Mouse (Mus musculus) liver, adult 2 months (tissue): ENCODE results near the gene Txnip. TPM values are rescaled to one million over a fixed set of nuclear protein-coding genes. Genes with fewer than 3 reads are reported as not detected.
A peak's percentile ranks its signal among the peaks of the same experiment; 100 is the strongest.

Experiments
- DNase-seq: peaks from one replicate; pipeline ENCODE4 v3.0.0-alpha.2; 2011; ENCODE audit warnings: low read depth, low spot score; ENCODE audit errors: extremely low read depth
- H3K27ac ChIP-seq: fragments of 200-500 bp; replicated peaks from 2 replicates; pipeline ENCODE4 v1.5.1; 2012; ENCODE audit warnings: low read depth, mild to moderate bottlenecking, control low read depth, inconsistent platforms, low read length; ENCODE audit not compliant: insufficient read depth
- H3K27me3 ChIP-seq: fragments of 200-500 bp; 2 replicates; pipeline ENCODE4 v1.6.1; 2012; ENCODE audit warnings: mild to moderate bottlenecking, moderate library complexity, low read length, inconsistent platforms; ENCODE audit not compliant: control insufficient read depth, insufficient read depth
- H3K36me3 ChIP-seq: fragments of 200-500 bp; 2 replicates; pipeline ENCODE4 v1.6.1; 2012; ENCODE audit warnings: low read length, inconsistent platforms; ENCODE audit not compliant: control insufficient read depth, insufficient read depth
- H3K4me1 ChIP-seq: fragments of 200-500 bp; 2 replicates; pipeline ENCODE4 v1.6.1; 2011; ENCODE audit warnings: low read length; ENCODE audit not compliant: control insufficient read depth, insufficient read depth
- H3K4me3 ChIP-seq: fragments of 200-500 bp; 2 replicates; pipeline ENCODE4 v1.5.1; 2011; ENCODE audit warnings: low read depth, mild to moderate bottlenecking, control low read depth, low read length, moderate library complexity; ENCODE audit not compliant: insufficient read depth
- H3K79me2 ChIP-seq: fragments of 200-500 bp; 2 replicates; pipeline ENCODE4 v1.6.1; 2012; ENCODE audit warnings: inconsistent platforms, mild to moderate bottlenecking, low read length, moderate library complexity; ENCODE audit not compliant: control insufficient read depth, insufficient read depth
- H3K9ac ChIP-seq: fragments of 200-500 bp; 2 replicates; pipeline ENCODE4 v1.6.1; 2012; ENCODE audit warnings: low read depth, mild to moderate bottlenecking, control low read depth, inconsistent platforms, low read length
- CTCF ChIP-seq: fragments of 200-500 bp; IDR thresholded peaks from 2 replicates; pipeline ENCODE4 v1.5.1; 2011; ENCODE audit warnings: low read depth, low read length, control low read depth
- POLR2A ChIP-seq: fragments of 200-500 bp; IDR thresholded peaks from 2 replicates; pipeline ENCODE4 v1.6.1; 2011; ENCODE audit warnings: low read length, control low read depth; ENCODE audit not compliant: insufficient read depth; ENCODE audit errors: extremely low read depth
- WGBS: fragments of 180-500 bp; shearing (Covaris S2); methylation state at CpG from one replicate; pipeline ENCODE4 v1.1.7; 2018; 5-methylcytosine and 5-hydroxymethylcytosine counted together
- polyA plus RNA-seq: library from polyadenylated mRNA; depleted of rRNA; stranded (reverse); fragments of >200 nt; gene quantifications from 2 replicates; pipeline ENCODE4 v1.2.3, GENCODE M21; 2012
- total RNA-seq: library from RNA; depleted of rRNA; stranded (reverse); fragments of >200 nt; gene quantifications from 2 replicates; pipeline ENCODE4 v1.2.3, GENCODE M21; 2014

The Txnip gene
- total and polyA plus RNA-seq, 2 experiments: 74.3 to 159 TPM

- TF ChIP-seq POLR2A: 0 out of 2 replicates have a peak, but pooled peaks have one; percentile 41
- TF ChIP-seq CTCF: no peak
- Histone ChIP-seq H3K79me2 (no peaks in the 10 kb centered on the region), H3K27me3 (no peaks in the 10 kb centered on the region), H3K36me3 (no peaks in the 10 kb centered on the region; the same call in 1 of the 2 replicates), H3K27ac (no peak overlapping the region), H3K4me1 (peaks cover 24% of the 10 kb centered on the region), H3K9ac (no peak overlapping the region), H3K4me3 (no peak overlapping the region)
- peak; percentile 71 for DNase-seq
- 62% methylated on average over 8 of the region's 8 CpGs for WGBS
These were observed 9.1 kb downstream of the Txnip start for GRCm38 (mm10) chr3:96566661-96567450.

GRCm38 (mm10) chr3:96568605-96569004 lies 10.8 kb downstream of the Txnip start:
- H3K9ac ChIP-seq: no peak overlapping the region
- TF ChIP-seq CTCF (no peak), POLR2A (no peak)
- WGBS: 78% methylated on average over 8 of the region's 8 CpGs
- no peak for DNase-seq
- no peaks in the 10 kb centered on the region for H3K36me3 ChIP-seq
- H3K4me3 ChIP-seq: no peak overlapping the region
- no peaks in the 10 kb centered on the region for H3K27me3 ChIP-seq
- no peak overlapping the region for H3K27ac ChIP-seq
- peaks cover 35% of the 10 kb centered on the region for H3K4me1 ChIP-seq
- H3K79me2 ChIP-seq: no peaks in the 10 kb centered on the region

GRCm38 (mm10) chr3:96569506-96569905 lies 11.7 kb downstream of the Txnip start:
- TF ChIP-seq CTCF: no peak
- TF ChIP-seq POLR2A: no peak
- Histone ChIP-seq H3K79me2 (no peaks in the 10 kb centered on the region), H3K9ac (no peak overlapping the region), H3K4me1 (peaks cover 33% of the 10 kb centered on the region), H3K27me3 (no peaks in the 10 kb centered on the region), H3K36me3 (no peaks in the 10 kb centered on the region), H3K27ac (no peak overlapping the region), H3K4me3 (no peak overlapping the region)
- 92% methylated on average over 13 of the region's 13 CpGs for WGBS
- DNase-seq: no peak

- no peaks in the 10 kb centered on the region for H3K79me2 ChIP-seq
- no peak overlapping the region for H3K4me3 ChIP-seq
- H3K9ac ChIP-seq: no peak overlapping the region
- H3K27me3 ChIP-seq: no peaks in the 10 kb centered on the region
- no peaks in the 10 kb centered on the region for H3K36me3 ChIP-seq
- TF ChIP-seq POLR2A (no peak), CTCF (no peak)
- peak overlapping the region; percentile 50 for H3K27ac ChIP-seq
- H3K4me1 ChIP-seq: peaks cover 37% of the 10 kb centered on the region
- 65% methylated on average over 11 of the region's 11 CpGs for WGBS
- DNase-seq: peak; percentile 24
These were observed 12.3 kb downstream of the Txnip start for GRCm38 (mm10) chr3:96569966-96570605.

- H3K27ac ChIP-seq: peak overlapping the region; percentile 50
These were observed 12.9 kb downstream of the Txnip start for GRCm38 (mm10) chr3:96570643-96571042.

GRCm38 (mm10) chr3:96571336-96571735 lies 13.6 kb downstream of the Txnip start:
- Histone ChIP-seq H3K27me3 (no peaks in the 10 kb centered on the region), H3K79me2 (no peaks in the 10 kb centered on the region), H3K4me3 (no peak overlapping the region), H3K27ac (peak overlapping the region; percentile 53), H3K36me3 (no peaks in the 10 kb centered on the region), H3K4me1 (peaks cover 40% of the 10 kb centered on the region), H3K9ac (no peak overlapping the region)
- DNase-seq: peak; percentile 60
- WGBS: 35% methylated on average over 2 of the region's 2 CpGs
- TF ChIP-seq CTCF (no peak), POLR2A (no peak)

More at GRCm38 (mm10) chr3:96570643-96571042, 12.9 kb downstream of the Txnip start:
- no peak overlapping the region for H3K4me3 ChIP-seq
- H3K79me2 ChIP-seq: no peaks in the 10 kb centered on the region
- TF ChIP-seq POLR2A (no peak), CTCF (no peak)
- H3K9ac ChIP-seq: no peak overlapping the region
- H3K36me3 ChIP-seq: no peaks in the 10 kb centered on the region
- WGBS: 67% methylated on average over 7 of the region's 7 CpGs
- H3K4me1 ChIP-seq: peaks cover 41% of the 10 kb centered on the region
- peak; percentile 33 for DNase-seq
- H3K27me3 ChIP-seq: no peaks in the 10 kb centered on the region
